Mouse (Mus musculus): ENCODE results near the gene Srrm4. TPM values are rescaled to one million over a fixed set of nuclear protein-coding genes. Genes with fewer than 3 reads are reported as not detected.
A peak's percentile ranks its signal among the peaks of the same experiment; 100 is the strongest.

Srrm4 gene
- polyA plus RNA-seq, 1 experiment from 2014 or later: 2.4 TPM

DNA sequence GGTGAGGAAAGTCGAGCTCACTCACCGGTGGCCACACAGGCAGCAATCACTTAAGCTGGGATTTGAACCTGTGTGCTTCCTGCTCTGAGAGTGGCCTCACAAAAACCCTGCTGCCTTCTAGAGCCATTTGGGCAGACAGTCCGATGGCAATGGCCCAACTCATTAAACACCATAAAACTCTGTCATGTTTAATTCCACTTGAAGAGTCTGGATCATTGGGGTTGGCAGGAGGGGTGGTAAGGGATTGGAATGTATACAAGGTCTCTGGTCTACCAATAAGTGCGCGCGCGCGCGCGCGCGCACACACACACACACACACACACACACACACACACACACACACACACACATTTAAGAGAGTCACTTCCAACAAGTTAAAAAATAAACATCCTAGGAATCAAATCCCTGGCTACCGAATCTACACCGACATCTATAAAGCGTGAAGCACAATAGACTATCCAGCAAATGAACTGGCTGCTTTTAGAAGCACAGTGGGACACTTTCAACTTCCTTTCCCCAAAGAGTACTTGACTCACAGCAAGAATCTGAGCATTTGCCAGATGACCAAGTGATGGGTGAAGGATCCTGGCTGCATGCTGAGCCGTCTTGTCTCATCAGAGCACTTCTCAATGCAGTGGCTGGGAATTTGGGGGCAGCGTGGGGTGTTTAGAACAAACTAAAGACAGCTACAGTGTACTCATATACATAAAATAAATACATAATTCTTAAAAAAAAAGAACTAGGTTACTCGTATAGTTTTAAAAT lies 112.8 kb downstream of the Srrm4 start:
- H3K9me3 ChIP-seq (ENCODE audit: control insufficient read depth, low read depth, low read length): no peaks in the 10 kb centered on the region
- ATAC-seq (ENCODE audit: insufficient number of reproducible peaks, insufficient read depth, low FRiP score, low read depth): no peak
- H3K4me3 ChIP-seq (ENCODE audit: low read depth, low read length): no peak overlapping the region
- no peak overlapping the region for H3K9ac ChIP-seq (replicated peaks; ENCODE audit: low read depth, low read length)
- H3K4me2 ChIP-seq (replicated peaks; ENCODE audit: low read depth, low read length): no peak overlapping the region
- no peaks in the 10 kb centered on the region for H3K36me3 ChIP-seq (ENCODE audit: control insufficient read depth, insufficient read depth, low read length)
- 84% methylated on average over 18 of the region's 18 CpGs for WGBS
- H3K4me1 ChIP-seq (ENCODE audit: control insufficient read depth, insufficient read depth, low read length): no peaks in the 10 kb centered on the region
- H3K27ac ChIP-seq (ENCODE audit: low read length): no peak overlapping the region
- no peaks in the 10 kb centered on the region for H3K27me3 ChIP-seq (ENCODE audit: control insufficient read depth, insufficient read depth, low read length)

DNA sequence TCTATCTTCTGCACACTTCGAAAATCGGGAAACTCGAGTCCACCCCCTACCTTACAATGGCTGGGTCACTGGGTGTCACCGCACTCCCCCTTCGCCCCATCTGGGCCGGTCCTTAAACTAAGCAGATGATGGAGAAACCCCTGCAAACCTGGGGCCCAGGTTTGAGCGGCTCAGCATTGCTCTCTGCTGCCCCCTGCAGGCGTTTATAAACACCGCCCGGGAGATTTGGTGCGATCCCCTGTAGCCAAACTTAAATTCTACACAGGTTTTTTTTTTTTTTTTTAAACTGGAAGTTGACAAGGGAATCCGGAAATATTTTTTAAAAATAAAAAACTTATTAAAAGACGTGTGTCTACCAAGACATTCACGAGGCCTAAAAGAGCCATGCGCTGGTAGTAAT lies 115.6 kb downstream of the Srrm4 start:
- Histone ChIP-seq H3K27me3 (ENCODE audit: control insufficient read depth, insufficient read depth, low read length) (no peaks in the 10 kb centered on the region), H3K4me2 (replicated peaks; ENCODE audit: low read depth, low read length) (no peak overlapping the region), H3K36me3 (ENCODE audit: control insufficient read depth, insufficient read depth, low read length) (no peaks in the 10 kb centered on the region), H3K4me1 (ENCODE audit: control insufficient read depth, insufficient read depth, low read length) (no peaks in the 10 kb centered on the region), H3K27ac (ENCODE audit: low read length) (no peak overlapping the region), H3K9me3 (ENCODE audit: control insufficient read depth, low read depth, low read length) (no peaks in the 10 kb centered on the region), H3K4me3 (ENCODE audit: low read depth, low read length) (no peak overlapping the region), H3K9ac (replicated peaks; ENCODE audit: low read depth, low read length) (no peak overlapping the region)
- ATAC-seq (ENCODE audit: insufficient number of reproducible peaks, insufficient read depth, low FRiP score, low read depth): no peak
- 8% methylated on average over 15 of the region's 15 CpGs for WGBS

- Histone ChIP-seq H3K4me3 (ENCODE audit: low read depth, low read length) (no peak overlapping the region), H3K4me1 (ENCODE audit: control insufficient read depth, insufficient read depth, low read length) (no peaks in the 10 kb centered on the region), H3K4me2 (replicated peaks; ENCODE audit: low read depth, low read length) (no peak overlapping the region), H3K36me3 (ENCODE audit: control insufficient read depth, insufficient read depth, low read length) (no peaks in the 10 kb centered on the region), H3K9me3 (ENCODE audit: control insufficient read depth, low read depth, low read length) (peaks cover 6% of the 10 kb centered on the region; the same call in 1 of the 2 replicates), H3K27ac (ENCODE audit: low read length) (no peak overlapping the region), H3K9ac (replicated peaks; ENCODE audit: low read depth, low read length) (no peak overlapping the region), H3K27me3 (ENCODE audit: control insufficient read depth, insufficient read depth, low read length) (no peaks in the 10 kb centered on the region)
- no peak for ATAC-seq (ENCODE audit: insufficient number of reproducible peaks, insufficient read depth, low FRiP score, low read depth)
- 65% methylated on average over 11 of the region's 11 CpGs for WGBS
These were observed 130.1 kb downstream of the Srrm4 start for GRCm38 (mm10) chr5:116461354-116462042.

DNA sequence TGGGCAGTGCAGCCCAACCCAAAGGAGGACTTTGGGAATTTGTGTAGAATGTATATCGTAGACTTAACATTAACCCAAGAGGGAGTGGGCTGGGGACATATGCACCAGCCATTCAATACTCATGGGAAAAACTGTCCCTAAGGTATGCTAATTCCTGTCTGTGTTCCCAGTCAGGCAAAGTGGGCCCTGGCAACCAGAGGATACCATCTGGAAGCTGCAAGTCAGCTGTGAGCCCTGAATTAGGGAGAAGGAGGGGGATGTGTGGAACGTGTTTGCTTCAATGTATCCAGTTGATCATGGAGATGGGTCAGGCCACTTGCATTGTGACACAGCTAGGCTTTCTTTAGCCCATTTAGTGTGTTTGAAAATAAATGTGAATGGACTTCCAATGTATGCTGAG lies 131.6 kb downstream of the Srrm4 start:
- Histone ChIP-seq H3K27ac (ENCODE audit: low read length) (no peak overlapping the region), H3K9me3 (ENCODE audit: control insufficient read depth, low read depth, low read length) (no peaks in the 10 kb centered on the region), H3K4me1 (ENCODE audit: control insufficient read depth, insufficient read depth, low read length) (no peaks in the 10 kb centered on the region), H3K9ac (replicated peaks; ENCODE audit: low read depth, low read length) (no peak overlapping the region), H3K36me3 (ENCODE audit: control insufficient read depth, insufficient read depth, low read length) (no peaks in the 10 kb centered on the region), H3K27me3 (ENCODE audit: control insufficient read depth, insufficient read depth, low read length) (no peaks in the 10 kb centered on the region), H3K4me3 (ENCODE audit: low read depth, low read length) (no peak overlapping the region), H3K4me2 (replicated peaks; ENCODE audit: low read depth, low read length) (no peak overlapping the region)
- no peak for ATAC-seq (ENCODE audit: insufficient number of reproducible peaks, insufficient read depth, low FRiP score, low read depth)
- 83% methylated on average over 2 of the region's 2 CpGs for WGBS

DNA sequence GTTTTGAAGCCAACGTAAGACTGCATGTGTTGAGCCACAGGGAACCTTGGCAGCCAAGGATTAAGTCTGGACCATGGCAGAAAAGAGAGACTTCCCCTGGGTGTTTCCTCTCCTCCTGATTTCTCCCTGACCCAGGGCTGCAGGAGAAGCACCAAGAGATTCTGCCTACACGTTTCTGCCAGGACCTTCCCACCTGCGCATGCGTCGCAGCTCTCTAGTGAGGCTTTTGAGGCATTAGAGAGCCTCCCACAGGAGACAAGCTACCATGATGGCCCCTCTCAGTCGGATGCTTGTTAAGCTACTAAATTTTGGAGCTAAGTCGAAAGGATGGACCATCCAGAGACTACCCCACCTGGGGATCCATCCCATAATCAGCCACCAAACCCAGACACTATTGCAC lies 133.8 kb downstream of the Srrm4 start:
- no peaks in the 10 kb centered on the region for H3K9me3 ChIP-seq (ENCODE audit: control insufficient read depth, low read depth, low read length)
- no peaks in the 10 kb centered on the region for H3K4me1 ChIP-seq (ENCODE audit: control insufficient read depth, insufficient read depth, low read length)
- no peaks in the 10 kb centered on the region for H3K36me3 ChIP-seq (ENCODE audit: control insufficient read depth, insufficient read depth, low read length)
- no peak overlapping the region for H3K4me3 ChIP-seq (ENCODE audit: low read depth, low read length)
- H3K27ac ChIP-seq (ENCODE audit: low read length): no peak overlapping the region
- ATAC-seq (ENCODE audit: insufficient number of reproducible peaks, insufficient read depth, low FRiP score, low read depth): no peak
- WGBS: 86% methylated on average over 7 of the region's 7 CpGs
- H3K9ac ChIP-seq (replicated peaks; ENCODE audit: low read depth, low read length): no peak overlapping the region
- no peaks in the 10 kb centered on the region for H3K27me3 ChIP-seq (ENCODE audit: control insufficient read depth, insufficient read depth, low read length)
- H3K4me2 ChIP-seq (replicated peaks; ENCODE audit: low read depth, low read length): no peak overlapping the region

DNA sequence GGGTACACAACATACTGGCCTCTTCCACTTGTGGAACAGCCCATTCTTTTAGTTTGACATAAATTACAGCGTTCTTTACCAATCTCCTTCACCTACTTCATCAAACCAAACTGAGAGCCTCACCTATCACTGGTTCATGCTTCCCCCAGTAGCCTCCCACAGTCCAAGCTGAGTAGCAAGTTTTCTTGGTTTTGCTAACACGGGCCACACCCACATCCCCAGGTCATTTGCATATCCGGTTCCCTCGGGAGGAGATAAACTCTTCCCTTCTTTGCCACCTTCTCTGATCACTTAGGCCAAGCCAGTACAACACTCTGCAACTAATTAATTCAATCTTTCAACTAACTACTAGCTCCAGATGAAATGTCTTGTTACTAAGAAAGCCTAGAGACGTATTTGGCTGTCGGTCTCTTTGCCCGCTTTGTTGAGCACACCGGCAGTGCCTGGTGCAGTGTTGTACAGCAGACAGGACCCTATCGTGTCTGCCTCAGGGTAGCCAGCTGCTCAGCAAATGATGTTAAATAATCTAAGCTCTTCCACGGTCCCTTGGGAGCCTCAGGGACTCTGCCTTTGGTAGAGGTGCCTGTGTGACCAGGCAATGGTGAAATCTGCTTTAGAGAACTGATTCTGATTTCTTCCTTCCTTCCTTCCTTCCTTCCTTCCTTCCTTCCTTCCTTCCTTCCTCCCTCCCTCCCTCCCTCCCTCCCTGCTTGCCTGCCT lies 134.7 kb downstream of the Srrm4 start:
- 29% methylated on average over 10 of the region's 10 CpGs for WGBS
- H3K9ac ChIP-seq (replicated peaks; ENCODE audit: low read depth, low read length): no peak overlapping the region
- H3K27me3 ChIP-seq (ENCODE audit: control insufficient read depth, insufficient read depth, low read length): no peaks in the 10 kb centered on the region
- no peaks in the 10 kb centered on the region for H3K36me3 ChIP-seq (ENCODE audit: control insufficient read depth, insufficient read depth, low read length)
- ATAC-seq (ENCODE audit: insufficient number of reproducible peaks, insufficient read depth, low FRiP score, low read depth): no peak
- H3K4me3 ChIP-seq (ENCODE audit: low read depth, low read length): no peak overlapping the region
- no peak overlapping the region for H3K27ac ChIP-seq (ENCODE audit: low read length)
- no peak overlapping the region for H3K4me2 ChIP-seq (replicated peaks; ENCODE audit: low read depth, low read length)
- H3K4me1 ChIP-seq (ENCODE audit: control insufficient read depth, insufficient read depth, low read length): no peaks in the 10 kb centered on the region
- H3K9me3 ChIP-seq (ENCODE audit: control insufficient read depth, low read depth, low read length): no peaks in the 10 kb centered on the region

- Histone ChIP-seq H3K27me3 (ENCODE audit: control insufficient read depth, insufficient read depth, low read length) (no peaks in the 10 kb centered on the region), H3K4me1 (ENCODE audit: control insufficient read depth, insufficient read depth, low read length) (no peaks in the 10 kb centered on the region), H3K36me3 (ENCODE audit: control insufficient read depth, insufficient read depth, low read length) (no peaks in the 10 kb centered on the region), H3K4me2 (replicated peaks; ENCODE audit: low read depth, low read length) (peak overlapping the region; percentile 51), H3K9me3 (ENCODE audit: control insufficient read depth, low read depth, low read length) (no peaks in the 10 kb centered on the region), H3K27ac (ENCODE audit: low read length) (no peak overlapping the region), H3K9ac (replicated peaks; ENCODE audit: low read depth, low read length) (no peak overlapping the region), H3K4me3 (ENCODE audit: low read depth, low read length) (peak overlapping the region; percentile 22)
- ATAC-seq (ENCODE audit: insufficient number of reproducible peaks, insufficient read depth, low FRiP score, low read depth): no peak
- WGBS: 3% methylated on average over 27 of the region's 27 CpGs
These were observed 138.2 kb downstream of the Srrm4 start for GRCm38 (mm10) chr5:116453401-116453851.

- Histone ChIP-seq H3K4me1 (ENCODE audit: control insufficient read depth, insufficient read depth, low read length) (no peaks in the 10 kb centered on the region), H3K9me3 (ENCODE audit: control insufficient read depth, low read depth, low read length) (no peaks in the 10 kb centered on the region), H3K27ac (ENCODE audit: low read length) (no peak overlapping the region), H3K4me3 (ENCODE audit: low read depth, low read length) (no peak overlapping the region), H3K36me3 (ENCODE audit: control insufficient read depth, insufficient read depth, low read length) (no peaks in the 10 kb centered on the region), H3K4me2 (replicated peaks; ENCODE audit: low read depth, low read length) (no peak overlapping the region), H3K9ac (replicated peaks; ENCODE audit: low read depth, low read length) (no peak overlapping the region), H3K27me3 (ENCODE audit: control insufficient read depth, insufficient read depth, low read length) (no peaks in the 10 kb centered on the region)
- WGBS: 80% methylated on average over 8 of the region's 8 CpGs
- ATAC-seq (ENCODE audit: insufficient number of reproducible peaks, insufficient read depth, low FRiP score, low read depth): no peak
These were observed 140.7 kb downstream of the Srrm4 start for GRCm38 (mm10) chr5:116450901-116451300.

Data from stomach, embryonic 14.5 days (tissue).